Mouse (Mus musculus): ENCODE results near the gene Aldh1b1.

DNA sequence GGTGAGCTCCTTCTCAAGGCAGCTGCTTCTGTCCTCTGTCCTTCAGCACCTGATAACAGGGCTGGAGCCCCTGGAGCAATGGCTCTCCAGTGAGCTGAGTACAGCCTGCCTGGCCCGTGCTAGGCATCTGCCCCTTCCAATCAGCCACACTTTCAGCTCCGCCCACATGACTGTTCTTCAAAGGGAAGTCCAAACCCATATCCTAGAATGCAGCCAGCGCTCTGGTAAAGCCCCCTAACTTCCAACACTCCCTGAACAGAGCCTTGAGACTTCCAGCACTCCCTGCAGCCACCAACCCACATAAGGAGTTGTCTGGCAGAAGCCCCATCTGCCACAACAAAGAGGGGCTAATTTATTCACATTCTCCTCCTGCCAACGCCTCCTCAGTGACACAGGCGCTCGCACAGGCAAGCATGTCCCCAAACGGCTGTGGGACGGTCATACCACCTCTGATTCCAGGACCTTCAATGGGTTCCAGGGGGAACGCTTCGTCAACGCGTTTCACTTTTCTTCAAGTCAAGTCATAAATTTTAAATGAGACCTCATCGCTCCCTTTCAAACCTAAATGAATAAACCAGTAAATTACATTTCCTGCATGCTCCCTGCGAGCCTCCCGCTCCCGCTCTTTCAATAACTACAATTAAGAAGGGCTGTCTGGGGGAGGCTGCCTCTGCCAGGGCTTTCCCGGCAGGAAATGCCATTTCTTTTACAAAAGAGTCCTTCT lies 20.5 kb downstream of the Aldh1b1 start:
- TF ChIP-seq CTCF (IDR thresholded peaks at IDR 0.05; ENCODE audit: extremely low read depth, insufficient read length, insufficient replicate concordance, low read depth, low read length), result no peak
- no peak for TF ChIP-seq POLR2A (IDR thresholded peaks at IDR 0.05; ENCODE audit: low read depth, low read length)

Data from small intestine, adult 2 months (tissue).